Mouse (Mus musculus) right cerebral cortex, postnatal 14 days (tissue): ENCODE measurements around the gene Arpc2.

ENCODE experiments used
- DNase-seq: peaks from one replicate; pipeline ENCODE4 v3.0.0; 2022

The Arpc2 gene

GRCm38 (mm10) chr1:74284543-74285160, 48.8 kb downstream of the Arpc2 start, which contains the start of the genes Aamp and Pnkd:
Aamp (minus strand) TSS chr1:74284738.
Pnkd (plus strand) TSS chr1:74284930.
- DNase-seq: peak; percentile 99

GRCm38 (mm10) chr1:74285212-74286010, 49.5 kb downstream of the Arpc2 start:
- DNase-seq: no peak

GRCm38 (mm10) chr1:74286869-74287607, 51.2 kb downstream of the Arpc2 start:
- DNase-seq: peak; percentile 39

- no peak for DNase-seq
These were observed 52.4 kb downstream of the Arpc2 start for GRCm38 (mm10) chr1:74288327-74288726.

GRCm38 (mm10) chr1:74289248-74289647, 53.4 kb downstream of the Arpc2 start:
- DNase-seq: no peak

GRCm38 (mm10) chr1:74289740-74290139, 53.9 kb downstream of the Arpc2 start:
- no peak for DNase-seq

GRCm38 (mm10) chr1:74290141-74290540, 54.3 kb downstream of the Arpc2 start:
- no peak for DNase-seq

GRCm38 (mm10) chr1:74292331-74293020, 56.6 kb downstream of the Arpc2 start:
- no peak for DNase-seq

GRCm38 (mm10) chr1:74293306-74293960, 57.5 kb downstream of the Arpc2 start:
- no peak for DNase-seq

- DNase-seq: no peak
These were observed 58.3 kb downstream of the Arpc2 start for GRCm38 (mm10) chr1:74294090-74294643.

- no peak for DNase-seq
These were observed 59.0 kb downstream of the Arpc2 start for GRCm38 (mm10) chr1:74294733-74295455.

GRCm38 (mm10) chr1:74295456-74296171, 59.7 kb downstream of the Arpc2 start:
- DNase-seq: peak; percentile 66

- no peak for DNase-seq
These were observed 60.6 kb downstream of the Arpc2 start for GRCm38 (mm10) chr1:74296477-74296876.

GRCm38 (mm10) chr1:74297269-74297668, 61.4 kb downstream of the Arpc2 start:
- DNase-seq: no peak

GRCm38 (mm10) chr1:74298157-74298750, 62.4 kb downstream of the Arpc2 start:
- DNase-seq: no peak

GRCm38 (mm10) chr1:74298996-74299395, 63.1 kb downstream of the Arpc2 start:
- DNase-seq: no peak

- DNase-seq: no peak
These were observed 64.6 kb downstream of the Arpc2 start for GRCm38 (mm10) chr1:74300347-74301110.

- DNase-seq: no peak
These were observed 66.3 kb downstream of the Arpc2 start for GRCm38 (mm10) chr1:74302229-74302628.

- DNase-seq: no peak
These were observed 67.0 kb downstream of the Arpc2 start for GRCm38 (mm10) chr1:74302835-74303234.
